Mouse (Mus musculus) midbrain, embryonic 14.5 days (tissue): ENCODE data around the gene Fam111a. TPM values are rescaled to one million over a fixed set of nuclear protein-coding genes. Genes with fewer than 3 reads are reported as not detected.
A peak's percentile ranks its signal among the peaks of the same experiment; 100 is the strongest.

ENCODE experiments used
- ATAC-seq: fragments of 200-750 bp; cut with Nextera tagmentation; 2 replicates; pipeline ENCODE4 v1.8.0; 2017; ENCODE audit warnings: moderate number of reproducible peaks, moderate library complexity; ENCODE audit not compliant: low FRiP score, low TSS enrichment
- DNase-seq: peaks from one replicate; pipeline ENCODE4 v3.0.0-alpha.2; 2015
- H3K27ac ChIP-seq: fragments of 300-500 bp; sonication (generic); replicated peaks from 2 replicates; pipeline ENCODE4 v1.5.1; 2014; ENCODE audit warnings: mild to moderate bottlenecking, low read depth, low read length, moderate library complexity
- H3K27me3 ChIP-seq: fragments of 300-500 bp; sonication (generic); 2 replicates; pipeline ENCODE4 v1.6.1; 2014; ENCODE audit warnings: low read length, control low read depth, mixed read lengths; ENCODE audit not compliant: control insufficient read depth, insufficient read depth
- H3K36me3 ChIP-seq: fragments of 300-500 bp; sonication (generic); 2 replicates; pipeline ENCODE4 v1.6.1; 2014; ENCODE audit warnings: low read length, control low read depth; ENCODE audit not compliant: control insufficient read depth, insufficient read depth
- H3K4me1 ChIP-seq: fragments of 300-500 bp; sonication (generic); 2 replicates; pipeline ENCODE4 v1.6.1; 2014; ENCODE audit warnings: mild to moderate bottlenecking, antibody characterized with exemption, low read length, control low read depth; ENCODE audit not compliant: control insufficient read depth, insufficient read depth
- H3K4me2 ChIP-seq: fragments of 300-500 bp; sonication (generic); 2 replicates; pipeline ENCODE4 v1.6.1; 2014; ENCODE audit warnings: mild to moderate bottlenecking, low read length, moderate library complexity
- H3K4me3 ChIP-seq: fragments of 300-500 bp; sonication (generic); replicated peaks from 2 replicates; pipeline ENCODE4 v1.5.1; 2014; ENCODE audit warnings: low read depth, low read length
- H3K9ac ChIP-seq: fragments of 300-500 bp; sonication (generic); replicated peaks from 2 replicates; pipeline ENCODE4 v1.6.1; 2014; ENCODE audit warnings: mild to moderate bottlenecking, low read length, moderate library complexity
- H3K9me3 ChIP-seq: fragments of 300-500 bp; sonication (generic); 2 replicates; pipeline ENCODE4 v1.6.1; 2016; ENCODE audit warnings: low read length, control low read depth, mixed read lengths; ENCODE audit not compliant: control insufficient read depth
- WGBS: fragments of 180-500 bp; shearing (Covaris S2); extraction: QIAGEN DNeasy Blood & Tissue Kit; methylation state at CpG from one replicate; pipeline ENCODE4 v1.1.7; 2014; 5-methylcytosine and 5-hydroxymethylcytosine counted together
- polyA plus RNA-seq: library from polyadenylated mRNA; unstranded; fragments of >200 nt; fragmentation: Nextera tagmentation; extraction: Ambion mirVana; gene quantifications from 2 replicates; pipeline ENCODE4 v1.2.1, GENCODE M21; 2014

Gene Fam111a
- polyA plus RNA-seq, 1 experiment from 2014 or later: 8.3 TPM

GRCm38 (mm10) chr19:12540727-12541126 lies 4.8 kb upstream of the Fam111a start:
- Histone ChIP-seq H3K36me3 (no peaks in the 10 kb centered on the region), H3K27ac (no peak overlapping the region), H3K27me3 (no peaks in the 10 kb centered on the region), H3K4me2 (no peak overlapping the region), H3K9ac (no peak overlapping the region), H3K4me3 (no peak overlapping the region), H3K4me1 (no peaks in the 10 kb centered on the region), H3K9me3 (no peaks in the 10 kb centered on the region)
- ATAC-seq (no peak), DNase-seq (no peak)
- WGBS: 80% methylated on average over 3 of the region's 3 CpGs

GRCm38 (mm10) chr19:12541644-12542043 lies 3.9 kb upstream of the Fam111a start:
- Histone ChIP-seq H3K27me3 (no peaks in the 10 kb centered on the region), H3K4me1 (no peaks in the 10 kb centered on the region), H3K9ac (no peak overlapping the region), H3K36me3 (no peaks in the 10 kb centered on the region), H3K9me3 (no peaks in the 10 kb centered on the region), H3K4me2 (no peak overlapping the region), H3K4me3 (no peak overlapping the region), H3K27ac (no peak overlapping the region)
- DNase-seq: no peak
- 31% methylated on average over 2 of the region's 2 CpGs for WGBS
- no peak for ATAC-seq

- Histone ChIP-seq H3K4me3 (no peak overlapping the region), H3K4me1 (no peaks in the 10 kb centered on the region), H3K36me3 (no peaks in the 10 kb centered on the region), H3K9ac (no peak overlapping the region), H3K27me3 (no peaks in the 10 kb centered on the region), H3K9me3 (no peaks in the 10 kb centered on the region), H3K27ac (no peak overlapping the region), H3K4me2 (no peak overlapping the region)
- 82% methylated on average over 5 of the region's 5 CpGs for WGBS
- DNase-seq (peak; percentile 30), ATAC-seq (no peak)
These were observed 3.6 kb downstream of the Fam111a start for GRCm38 (mm10) chr19:12549166-12549565.

GRCm38 (mm10) chr19:12550005-12550942 lies 4.7 kb downstream of the Fam111a start:
- H3K4me3 ChIP-seq: no peak overlapping the region
- WGBS: 65% methylated on average over 5 of the region's 5 CpGs
- no peak overlapping the region for H3K4me2 ChIP-seq
- H3K4me1 ChIP-seq: no peaks in the 10 kb centered on the region
- no peak for ATAC-seq
- H3K27me3 ChIP-seq: no peaks in the 10 kb centered on the region
- no peaks in the 10 kb centered on the region for H3K9me3 ChIP-seq
- no peak for DNase-seq
- no peak overlapping the region for H3K27ac ChIP-seq
- no peak overlapping the region for H3K9ac ChIP-seq
- H3K36me3 ChIP-seq: no peaks in the 10 kb centered on the region

GRCm38 (mm10) chr19:12556293-12556692 lies 10.8 kb downstream of the Fam111a start:
- Histone ChIP-seq H3K27ac (no peak overlapping the region), H3K27me3 (no peaks in the 10 kb centered on the region), H3K9me3 (no peaks in the 10 kb centered on the region), H3K36me3 (no peaks in the 10 kb centered on the region), H3K4me2 (no peak overlapping the region), H3K4me1 (no peaks in the 10 kb centered on the region), H3K4me3 (no peak overlapping the region), H3K9ac (no peak overlapping the region)
- 91% methylated on average over 2 of the region's 2 CpGs for WGBS
- ATAC-seq (no peak), DNase-seq (no peak)

- Histone ChIP-seq H3K4me3 (no peak overlapping the region), H3K27me3 (no peaks in the 10 kb centered on the region), H3K9me3 (no peaks in the 10 kb centered on the region), H3K4me2 (no peak overlapping the region), H3K36me3 (no peaks in the 10 kb centered on the region), H3K9ac (no peak overlapping the region), H3K4me1 (no peaks in the 10 kb centered on the region), H3K27ac (no peak overlapping the region)
- DNase-seq: no peak
- ATAC-seq: no peak
- 93% methylated on average over 4 of the region's 4 CpGs for WGBS
These were observed 12.7 kb downstream of the Fam111a start for GRCm38 (mm10) chr19:12558219-12558618.

- no peak overlapping the region for H3K27ac ChIP-seq
- H3K4me3 ChIP-seq: no peak overlapping the region
- no peak overlapping the region for H3K4me2 ChIP-seq
- DNase-seq (no peak), ATAC-seq (no peak)
- no peaks in the 10 kb centered on the region for H3K9me3 ChIP-seq
- H3K36me3 ChIP-seq: no peaks in the 10 kb centered on the region
- no peaks in the 10 kb centered on the region for H3K4me1 ChIP-seq
- no peak overlapping the region for H3K9ac ChIP-seq
- H3K27me3 ChIP-seq: no peaks in the 10 kb centered on the region
These were observed 18.7 kb downstream of the Fam111a start for GRCm38 (mm10) chr19:12564197-12564596.

- H3K27me3 ChIP-seq: no peaks in the 10 kb centered on the region
- 65% methylated on average over 4 of the region's 4 CpGs for WGBS
- H3K4me2 ChIP-seq: no peak overlapping the region
- H3K9ac ChIP-seq: no peak overlapping the region
- no peaks in the 10 kb centered on the region for H3K36me3 ChIP-seq
- H3K9me3 ChIP-seq: no peaks in the 10 kb centered on the region
- no peak overlapping the region for H3K4me3 ChIP-seq
- H3K27ac ChIP-seq: no peak overlapping the region
- H3K4me1 ChIP-seq: no peaks in the 10 kb centered on the region
- no peak for ATAC-seq
- peak; percentile 33 for DNase-seq
These were observed 21.5 kb downstream of the Fam111a start for GRCm38 (mm10) chr19:12567011-12567410.

GRCm38 (mm10) chr19:12570866-12571265 lies 25.3 kb downstream of the Fam111a start:
- ATAC-seq (no peak), DNase-seq (no peak)
- H3K4me3 ChIP-seq: no peak overlapping the region
- H3K4me2 ChIP-seq: no peak overlapping the region
- H3K9me3 ChIP-seq: no peaks in the 10 kb centered on the region
- 77% methylated on average over 2 of the region's 2 CpGs for WGBS
- no peaks in the 10 kb centered on the region for H3K36me3 ChIP-seq
- H3K9ac ChIP-seq: no peak overlapping the region
- H3K4me1 ChIP-seq: peaks cover 9% of the 10 kb centered on the region; the same call in 1 of the 2 replicates
- H3K27me3 ChIP-seq: no peaks in the 10 kb centered on the region
- no peak overlapping the region for H3K27ac ChIP-seq
